Mouse (Mus musculus) MEL-GATA-1-ER (cell line): ENCODE data around the gene H2afy2.

Experiments
- DNase-seq: peaks from one replicate; pipeline ENCODE4 v3.0.0-alpha.2; 2012; ENCODE audit warnings: low read depth; ENCODE audit errors: extremely low read depth

The H2afy2 gene

DNA sequence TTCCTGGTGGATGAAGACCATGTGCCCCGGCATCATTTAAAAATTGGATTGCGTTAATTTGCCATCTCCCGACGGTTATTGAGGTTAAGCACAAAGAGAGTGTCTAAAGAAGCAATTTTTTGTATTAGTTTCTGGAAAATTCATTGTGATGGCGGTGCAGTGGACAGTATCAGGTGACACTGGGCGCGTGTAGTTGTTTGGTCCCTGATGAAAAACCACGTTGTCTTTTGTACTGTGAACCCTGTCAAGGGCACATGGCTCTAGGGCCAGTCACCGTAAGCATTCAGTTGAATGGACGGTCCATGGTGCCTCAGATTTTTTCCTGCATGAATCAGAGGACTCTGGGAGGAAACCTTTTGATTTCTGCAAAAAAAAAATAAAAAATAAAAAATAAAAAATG, 467 bp upstream of the H2afy2 start:
- DNase-seq = no peak

DNA sequence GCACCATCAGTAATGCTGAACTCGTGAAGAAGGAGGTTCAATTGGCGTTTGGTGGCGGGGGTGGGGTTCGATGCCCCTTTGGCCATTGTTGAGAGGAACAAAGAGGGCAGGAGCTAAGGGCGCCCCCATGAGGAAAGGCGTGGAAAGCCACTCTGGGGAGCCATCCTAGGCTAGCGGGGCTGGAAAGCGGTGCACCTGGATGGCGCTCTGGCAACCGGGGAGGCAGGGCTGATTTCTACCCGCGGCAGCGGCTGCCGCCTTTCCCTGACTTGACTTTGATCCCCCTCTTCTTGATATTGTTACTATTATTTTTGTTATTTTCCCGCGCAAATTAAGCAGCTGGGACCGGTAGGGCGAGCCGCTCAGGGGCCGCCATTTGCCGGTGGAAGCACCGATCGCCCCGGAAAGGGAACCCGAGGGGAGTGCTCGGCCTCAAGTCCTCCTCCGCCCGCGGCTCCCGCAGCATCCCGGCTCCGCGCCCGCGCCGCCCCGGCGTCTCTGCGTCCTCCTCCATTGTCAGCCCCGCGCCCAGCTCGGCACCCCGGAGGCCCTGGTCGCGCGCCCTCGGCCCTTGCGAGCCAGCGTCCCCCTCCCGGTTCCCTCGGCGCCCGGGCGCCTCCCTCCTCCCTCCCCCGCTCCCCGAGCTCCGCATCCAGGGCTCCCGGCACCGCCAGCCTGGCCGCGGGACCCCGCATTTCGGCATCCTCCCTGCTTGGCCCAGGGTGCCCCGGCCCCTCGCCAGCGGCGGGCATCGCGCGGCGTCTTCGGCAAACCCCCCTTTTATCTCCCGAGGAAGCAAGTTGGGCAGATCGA, 942 bp downstream of the H2afy2 start:
- no peak for DNase-seq

DNA sequence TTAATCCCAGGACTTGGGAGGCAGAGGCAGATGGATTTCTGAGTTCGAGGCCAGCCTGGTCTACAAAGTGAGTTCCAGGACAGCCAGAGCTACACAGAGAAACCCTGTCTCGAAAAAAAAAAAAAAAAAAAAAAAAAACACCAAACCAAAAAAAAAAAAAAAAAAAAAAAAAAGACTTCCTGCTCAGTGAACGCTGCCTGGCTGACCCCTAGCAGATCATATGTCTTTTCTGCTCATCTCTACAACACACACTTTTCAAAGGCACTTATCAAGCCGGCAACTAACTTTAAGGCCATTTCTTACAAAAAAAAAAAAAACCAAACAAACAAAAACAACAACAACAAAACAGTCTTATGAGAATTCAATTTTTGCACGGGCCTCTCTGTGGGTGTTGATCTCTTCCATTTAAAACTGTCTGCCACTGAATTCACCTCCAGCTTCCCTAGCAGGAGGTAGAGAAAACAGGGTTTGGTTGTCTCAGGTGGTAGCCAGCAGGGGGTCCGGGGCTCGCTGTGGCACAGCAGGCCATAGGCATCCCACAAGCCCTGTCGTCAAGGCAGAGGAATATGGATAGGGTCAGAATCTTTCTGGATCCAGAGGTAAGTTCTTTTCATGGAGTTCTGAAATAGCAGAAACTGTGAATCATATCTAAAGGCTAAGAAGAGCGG, 2.4 kb downstream of the H2afy2 start:
- DNase-seq = no peak

DNA sequence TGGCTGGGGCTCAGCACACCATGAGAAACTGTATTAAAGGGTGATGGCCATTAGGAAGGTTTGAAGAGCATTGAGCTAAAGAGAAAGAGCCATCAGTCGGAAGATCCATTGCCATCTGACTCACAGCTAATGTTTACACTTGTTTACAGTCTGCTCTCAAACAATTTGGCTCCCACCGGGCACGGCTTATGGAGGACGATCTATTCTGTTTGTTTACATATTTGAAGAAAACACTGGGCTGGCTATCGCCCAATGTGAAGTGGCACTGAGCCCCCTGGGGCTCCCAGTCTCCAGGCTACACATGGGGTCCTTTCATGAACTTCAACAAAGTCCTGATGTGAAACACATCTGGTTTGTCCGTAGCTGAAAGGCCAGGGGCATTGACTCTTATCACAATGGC, 17.1 kb downstream of the H2afy2 start:
- no peak for DNase-seq

DNA sequence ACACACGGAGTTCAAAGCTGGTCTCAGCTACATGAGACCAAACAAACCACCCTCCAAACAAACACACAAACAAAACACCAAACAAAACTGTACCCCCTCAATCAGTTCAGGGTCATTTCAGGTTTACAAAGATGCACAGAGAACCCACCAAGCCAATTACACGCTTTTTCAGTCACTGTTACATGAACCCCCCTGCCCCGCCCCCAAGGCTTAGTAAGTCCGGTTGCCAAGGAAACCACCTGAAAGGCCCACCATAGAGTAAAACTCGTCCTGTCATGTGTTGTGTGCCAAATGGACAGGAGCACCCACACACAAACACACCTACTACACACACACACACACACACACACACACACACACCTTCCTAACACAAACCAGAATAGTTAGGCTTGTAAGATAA, 18.4 kb downstream of the H2afy2 start:
- DNase-seq = no peak

DNA sequence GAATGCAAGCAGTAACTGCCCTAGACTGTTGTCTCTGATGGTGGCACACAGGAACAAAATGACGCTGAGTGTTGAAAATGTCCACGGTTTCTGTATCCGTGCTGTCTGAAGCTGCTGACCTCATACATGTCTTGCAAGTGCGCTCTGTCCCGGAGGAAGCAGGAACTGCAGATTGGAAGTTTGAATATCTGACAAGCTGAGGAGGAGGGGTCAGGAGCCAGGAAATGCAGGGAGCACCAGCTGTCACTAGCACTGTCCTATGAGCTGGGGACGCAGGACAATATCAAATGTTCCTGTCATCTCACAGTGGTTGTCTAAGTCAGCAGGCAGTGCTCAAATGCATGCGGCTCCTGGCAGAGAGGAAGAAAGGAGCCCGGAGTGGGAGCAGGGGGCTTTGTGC, 19.3 kb downstream of the H2afy2 start:
- DNase-seq = no peak

DNA sequence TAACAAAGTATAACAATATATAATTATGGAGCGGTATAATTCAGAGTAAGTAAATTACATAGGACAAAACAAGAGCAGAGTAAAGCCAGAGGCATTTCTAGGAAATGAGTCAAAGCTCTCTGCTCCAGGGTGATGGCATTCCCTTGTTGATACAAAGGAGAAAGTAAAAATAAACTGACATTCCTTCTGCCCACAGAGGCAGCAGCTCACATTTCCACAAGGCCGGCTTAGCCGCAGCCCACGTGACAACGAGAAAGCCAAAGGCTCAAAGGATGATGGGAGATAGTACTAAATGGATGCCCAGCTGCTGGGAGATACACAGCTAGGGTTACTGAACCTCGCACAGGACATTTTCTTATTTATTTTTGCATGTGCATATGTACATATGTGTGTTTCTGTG, 24.1 kb downstream of the H2afy2 start:
- no peak for DNase-seq

DNA sequence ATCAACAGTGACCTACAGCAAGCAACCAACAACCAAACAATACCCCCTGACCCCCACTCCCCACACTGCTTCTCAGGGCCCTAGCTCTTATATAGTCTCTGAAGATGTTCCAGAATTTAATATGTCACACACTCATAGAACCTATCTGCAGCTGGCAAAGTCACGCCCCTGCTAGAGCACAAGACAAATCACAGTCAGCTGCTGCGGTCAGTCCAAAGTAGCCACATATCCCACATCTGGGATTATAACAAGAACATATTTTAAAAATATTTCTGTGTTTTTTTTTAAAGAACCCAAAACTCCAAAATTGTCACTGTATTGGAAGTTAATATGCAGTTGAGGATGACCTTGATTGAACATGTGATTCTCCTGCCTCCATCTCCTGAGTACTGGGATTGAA, 25.0 kb downstream of the H2afy2 start:
- DNase-seq = no peak

DNA sequence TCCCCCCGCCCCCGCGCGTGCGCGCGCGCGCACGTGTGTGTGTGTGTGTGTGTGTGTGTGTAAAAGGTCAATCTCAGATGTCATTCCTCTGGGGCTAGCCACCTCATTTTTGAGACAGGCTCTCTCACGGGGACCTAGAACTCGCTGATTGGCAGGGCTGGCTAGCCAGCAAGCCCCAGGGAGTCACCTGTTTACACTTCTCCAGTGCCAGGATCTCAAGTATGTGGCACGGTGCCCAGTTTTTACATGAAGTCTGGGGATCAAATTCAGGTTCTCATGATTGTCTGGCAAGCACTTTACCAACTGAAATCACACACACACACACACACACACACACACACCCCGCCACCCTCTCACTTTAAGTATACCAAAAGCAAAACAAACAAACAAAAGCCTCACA, 26.9 kb downstream of the H2afy2 start:
- DNase-seq = no peak

DNA sequence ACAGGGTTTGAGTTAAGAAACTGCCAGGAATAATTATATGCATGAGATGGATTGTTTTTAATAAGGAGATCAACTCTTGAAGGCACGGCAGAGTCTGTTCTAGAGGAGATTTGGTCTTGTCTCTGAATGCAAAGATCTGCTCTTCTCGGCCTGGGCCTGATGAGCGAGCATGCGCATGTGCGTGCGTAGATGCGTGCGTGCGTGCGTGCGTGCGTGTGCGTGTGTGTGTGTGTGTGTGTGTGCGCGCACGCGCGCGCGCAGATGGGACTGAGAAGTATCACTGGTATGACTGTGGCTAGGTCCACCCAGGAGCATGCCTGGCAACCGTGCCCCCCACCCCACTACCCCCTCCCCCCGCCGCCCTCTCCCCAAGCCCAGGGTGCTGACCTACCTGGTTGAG, 30.9 kb downstream of the H2afy2 start:
- no peak for DNase-seq

DNA sequence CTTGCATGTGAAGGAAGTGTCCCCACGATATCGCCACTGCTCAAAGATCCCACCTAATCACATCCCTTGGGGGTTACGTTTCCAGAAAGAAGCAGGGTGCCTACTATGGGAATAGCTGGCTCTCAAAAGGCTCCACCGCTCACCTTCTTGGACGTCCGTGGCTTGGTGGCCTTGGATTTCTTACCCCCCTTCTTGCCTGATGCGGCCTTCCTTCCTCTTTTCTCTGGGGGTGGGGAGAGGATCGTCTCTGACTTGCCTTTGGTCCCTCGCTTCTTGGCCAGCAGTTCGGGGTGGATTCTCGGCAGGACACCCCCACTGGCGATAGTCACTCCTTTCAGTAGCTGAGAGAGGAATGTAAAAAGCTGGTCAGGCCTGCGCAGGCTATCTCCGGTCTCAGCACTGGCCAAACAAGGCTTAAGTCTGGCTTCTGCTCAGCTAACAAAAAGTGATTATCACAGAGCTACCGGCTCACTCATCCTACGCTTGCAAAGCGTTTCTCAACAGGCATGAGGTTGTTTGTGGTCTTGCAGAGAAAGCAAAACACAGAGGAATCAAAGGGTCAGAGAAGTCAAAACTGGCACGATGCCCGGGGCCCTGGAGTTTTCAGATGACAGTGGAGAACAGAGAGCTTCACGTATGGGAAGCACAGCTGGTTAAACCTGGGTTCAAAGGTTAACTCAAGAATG, 32.3 kb downstream of the H2afy2 start:
- no peak for DNase-seq

DNA sequence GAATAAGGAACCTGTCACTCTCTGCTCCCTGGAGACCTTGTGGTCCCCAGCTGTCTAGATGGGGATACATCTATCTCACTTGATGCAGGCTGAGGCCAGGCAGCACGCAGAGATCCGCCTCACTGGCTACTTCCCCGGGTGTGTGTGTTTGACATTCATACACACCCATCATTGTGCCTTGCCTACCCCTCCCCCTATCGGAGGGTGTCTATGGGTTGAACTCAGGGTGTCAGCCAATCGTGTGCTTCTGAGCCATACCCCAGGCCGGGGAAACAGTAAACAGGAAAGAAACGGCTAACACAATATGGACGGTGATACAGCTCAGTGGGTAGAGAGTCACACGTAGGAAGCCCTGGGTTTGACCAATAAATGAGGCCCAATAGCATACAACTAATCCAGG, 33.9 kb downstream of the H2afy2 start:
- no peak for DNase-seq

DNA sequence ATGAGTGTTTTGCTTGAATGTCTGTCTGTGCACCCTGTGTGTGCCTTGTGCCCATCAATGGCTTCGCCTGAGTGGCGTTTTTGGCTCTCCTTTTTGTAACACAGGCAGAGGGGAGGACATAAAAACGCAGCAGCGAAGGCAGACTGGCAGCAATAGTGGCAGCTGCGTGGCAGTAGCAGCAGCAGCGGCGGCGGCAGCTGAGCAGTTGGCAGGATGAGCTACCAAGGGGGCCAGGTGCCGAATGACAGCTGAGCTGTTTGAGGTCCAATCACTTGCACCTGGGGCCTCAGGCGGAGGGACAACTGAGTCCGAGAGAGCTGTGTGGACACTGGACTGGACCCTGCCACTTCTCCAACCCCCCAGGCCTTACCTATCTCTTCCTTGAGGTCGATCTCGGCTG, 36.6 kb downstream of the H2afy2 start:
- no peak for DNase-seq

DNA sequence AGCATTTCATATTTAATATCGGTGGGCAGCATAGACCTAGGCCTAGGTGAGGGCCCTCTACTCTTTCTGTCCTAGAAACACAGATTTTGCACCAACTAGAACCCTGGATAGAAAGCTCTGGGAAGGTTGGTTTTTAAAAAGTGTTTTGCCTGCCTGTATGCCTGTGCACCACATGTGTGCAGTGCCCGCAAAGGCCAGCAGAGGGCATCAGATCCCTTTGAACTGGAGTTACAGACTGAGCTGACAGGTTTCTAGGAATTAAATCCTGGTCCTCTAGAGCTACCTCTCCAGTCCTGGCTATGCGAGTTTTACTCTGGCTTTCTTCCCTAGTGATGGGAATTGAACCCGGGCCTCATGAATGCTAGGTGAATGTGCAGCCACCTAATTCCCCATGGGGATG, 38.8 kb downstream of the H2afy2 start:
- no peak for DNase-seq

DNA sequence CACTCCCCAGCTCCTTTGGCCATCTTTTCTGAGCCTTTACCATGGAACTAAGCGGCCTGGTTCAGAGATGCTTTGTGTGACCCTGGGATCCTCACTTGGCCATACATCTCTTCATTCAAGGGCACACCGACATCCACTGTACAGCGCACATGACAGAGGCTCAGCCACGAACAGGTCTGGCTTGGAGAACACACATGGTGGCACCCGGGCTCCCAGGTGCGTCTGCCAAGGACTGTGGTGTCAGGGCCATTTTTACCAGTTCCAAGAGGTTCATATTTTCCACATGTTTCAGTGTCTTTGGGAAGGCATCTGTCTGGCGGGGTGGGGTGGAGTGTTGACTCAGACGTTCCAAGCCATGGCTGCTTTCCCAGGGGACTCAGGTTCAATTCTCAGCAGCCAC, 41.6 kb downstream of the H2afy2 start:
- DNase-seq = no peak

DNA sequence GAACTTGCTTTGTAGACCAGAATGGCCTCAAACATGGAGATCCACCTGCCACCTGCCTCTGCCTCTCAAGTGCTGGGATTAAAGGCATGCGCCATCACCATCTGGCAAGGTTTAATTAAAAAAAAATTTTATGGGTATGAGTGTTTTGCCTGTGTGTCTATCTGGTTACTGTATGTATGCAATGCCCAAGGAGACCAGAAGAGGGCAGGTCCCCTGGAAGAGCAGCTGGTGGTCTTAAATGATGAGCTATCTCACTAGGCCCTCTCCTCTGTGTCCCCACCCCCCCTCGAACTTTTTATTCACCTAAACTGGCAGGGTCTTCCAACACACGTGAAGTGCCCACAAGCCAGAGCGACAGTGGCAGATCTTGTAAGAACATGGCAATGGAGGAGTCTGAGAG, 42.1 kb downstream of the H2afy2 start:
- DNase-seq = no peak

DNA sequence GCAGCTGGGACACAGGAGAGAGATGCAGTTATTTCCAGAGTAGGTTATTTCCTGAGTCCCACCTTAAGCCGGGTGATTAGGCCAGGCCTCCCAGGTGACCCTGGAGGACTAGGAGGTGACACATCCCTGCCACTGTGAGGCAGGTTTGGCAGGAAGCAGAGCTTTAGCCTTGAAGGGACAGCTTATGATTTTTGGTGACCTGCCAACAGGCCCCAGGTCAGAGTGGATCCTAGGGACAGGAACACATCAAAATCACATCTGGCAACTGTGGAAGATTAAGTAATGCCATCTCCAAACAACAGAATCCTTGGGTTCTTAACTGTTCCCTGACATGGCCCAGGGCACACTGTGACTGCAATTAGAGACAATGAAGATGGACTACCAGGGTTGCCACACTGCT, 42.6 kb downstream of the H2afy2 start:
- no peak for DNase-seq

DNA sequence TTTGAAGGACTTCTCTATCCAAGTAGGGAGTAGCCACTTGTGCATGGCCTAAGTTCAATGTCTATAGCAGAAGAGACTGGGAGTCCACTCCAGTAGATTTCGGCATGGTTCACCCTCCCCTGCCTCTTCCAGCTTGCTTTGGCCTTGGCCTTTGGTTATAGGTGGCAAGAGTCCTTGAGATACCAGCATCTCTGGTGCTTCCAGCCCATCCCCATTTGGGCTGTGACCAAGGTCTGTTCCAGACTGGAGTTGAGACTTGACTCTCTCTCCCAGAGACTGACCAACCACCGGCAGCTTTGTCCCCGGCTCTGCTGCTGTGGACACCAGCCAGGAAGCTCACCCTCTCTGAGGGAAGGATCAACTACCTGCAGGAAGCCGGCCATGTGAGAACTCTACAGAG, 45.8 kb downstream of the H2afy2 start:
- DNase-seq = no peak

DNA sequence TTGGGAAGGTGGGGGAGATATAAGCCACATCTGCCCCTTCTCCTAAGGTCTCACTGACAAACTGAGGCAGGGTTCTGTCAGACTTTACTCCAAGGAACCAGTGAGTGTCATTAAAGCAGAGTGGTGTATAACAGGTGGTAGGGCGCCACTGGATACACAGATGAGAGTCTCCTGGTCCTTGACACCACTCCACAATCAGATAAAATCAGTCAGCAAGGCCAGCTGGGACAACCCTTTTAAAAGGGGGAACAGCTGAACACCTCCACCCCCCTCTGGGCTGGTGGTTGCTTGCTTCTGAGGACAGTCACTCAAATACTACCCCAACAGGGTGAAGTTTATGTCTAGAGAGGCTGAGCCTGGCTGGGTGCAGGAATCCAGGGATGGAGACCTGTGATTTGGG, 46.4 kb downstream of the H2afy2 start:
- no peak for DNase-seq

DNA sequence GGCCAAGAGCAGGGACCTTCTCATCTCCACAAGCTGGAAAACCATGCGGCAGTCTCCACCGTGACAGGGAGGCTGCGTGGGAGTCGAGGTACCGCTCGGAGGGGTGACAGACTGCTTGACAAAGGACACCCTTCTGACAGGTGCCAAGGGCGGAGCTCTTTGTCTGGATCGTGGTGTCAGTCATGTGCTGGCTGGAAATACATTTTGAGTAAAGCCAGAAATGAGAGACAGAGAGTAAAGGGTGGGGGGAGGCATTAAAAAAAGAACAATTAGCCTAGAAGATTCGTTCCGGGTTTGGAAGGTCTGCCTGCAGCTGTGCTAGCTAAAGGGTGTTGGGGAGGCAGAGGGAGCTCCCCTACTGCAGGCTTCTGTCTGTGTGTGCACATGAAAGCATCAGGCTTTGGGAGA, 47.3 kb downstream of the H2afy2 start:
- DNase-seq = no peak

DNA sequence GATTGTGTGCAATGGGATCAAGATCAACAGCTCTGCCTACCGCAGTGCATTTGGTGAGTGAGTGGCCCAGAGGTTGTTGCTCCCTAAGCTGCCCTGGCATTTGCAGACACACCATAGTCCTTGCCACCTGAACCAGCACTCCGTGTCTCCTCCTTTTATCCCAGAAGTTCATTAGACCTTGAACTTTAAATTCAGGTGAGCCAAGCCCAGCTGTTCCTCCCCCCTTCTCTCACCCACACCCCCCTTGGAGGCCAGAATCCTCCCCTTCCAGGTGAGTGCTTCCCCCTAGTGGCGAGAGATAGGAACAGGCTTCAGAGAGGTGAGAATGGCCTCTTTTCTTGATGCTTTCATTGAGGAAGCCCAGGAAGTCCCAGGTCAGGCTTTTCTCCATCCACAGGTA, 49.6 kb downstream of the H2afy2 start:
- DNase-seq = no peak

DNA sequence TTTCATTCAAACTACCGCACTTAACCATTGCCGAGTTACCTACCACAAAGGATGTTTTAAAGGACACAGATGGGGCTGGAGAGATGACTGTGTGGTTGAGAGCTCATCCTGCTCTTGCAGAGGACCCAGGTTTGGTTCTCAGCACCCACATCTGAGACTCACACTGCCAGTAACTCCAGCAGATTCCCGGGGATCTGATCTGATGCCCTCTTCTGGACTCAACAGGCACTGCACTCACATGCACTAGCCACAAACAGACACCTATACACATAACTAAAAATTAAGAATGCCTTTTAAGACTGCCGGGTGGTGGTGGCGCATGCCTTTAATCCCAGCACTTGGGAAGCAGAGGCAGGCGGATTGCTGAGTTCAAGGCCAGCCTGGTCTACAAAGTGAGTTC, 53.8 kb downstream of the H2afy2 start:
- no peak for DNase-seq

DNA sequence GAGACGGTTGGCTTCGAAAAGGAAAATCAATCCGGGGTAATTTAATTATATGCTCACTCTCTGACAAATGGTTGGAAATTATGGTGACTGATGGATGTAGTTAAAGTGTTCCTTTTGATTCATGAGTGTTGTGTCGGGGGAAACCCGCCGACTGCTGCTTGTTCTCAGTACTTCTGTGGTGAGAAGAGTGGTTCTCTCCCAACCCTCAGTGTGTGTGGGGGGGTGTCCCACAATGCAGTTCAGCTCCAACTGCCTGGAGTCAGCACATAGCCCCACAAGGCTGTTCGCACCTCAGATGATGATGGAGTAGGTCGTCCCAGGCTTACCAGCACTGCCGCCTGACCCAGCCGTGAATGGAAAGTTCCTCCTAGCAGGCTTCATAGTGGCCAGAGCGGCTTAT, 54.8 kb downstream of the H2afy2 start:
- DNase-seq = no peak
